Mouse (Mus musculus) embryo, embryonic 11 days (tissue): ENCODE results near the gene Abcg2.
A peak's percentile ranks its signal among the peaks of the same experiment; 100 is the strongest.
"Not testable (repeated sequence)": the region's sequence is repeated elsewhere in the genome, so short reads cannot be mapped to it uniquely, and the experiment has no call there.

ENCODE experiments used
- DNase-seq: peaks from one replicate; pipeline ENCODE4 v3.0.0-alpha.2; 2015

The Abcg2 gene

DNA sequence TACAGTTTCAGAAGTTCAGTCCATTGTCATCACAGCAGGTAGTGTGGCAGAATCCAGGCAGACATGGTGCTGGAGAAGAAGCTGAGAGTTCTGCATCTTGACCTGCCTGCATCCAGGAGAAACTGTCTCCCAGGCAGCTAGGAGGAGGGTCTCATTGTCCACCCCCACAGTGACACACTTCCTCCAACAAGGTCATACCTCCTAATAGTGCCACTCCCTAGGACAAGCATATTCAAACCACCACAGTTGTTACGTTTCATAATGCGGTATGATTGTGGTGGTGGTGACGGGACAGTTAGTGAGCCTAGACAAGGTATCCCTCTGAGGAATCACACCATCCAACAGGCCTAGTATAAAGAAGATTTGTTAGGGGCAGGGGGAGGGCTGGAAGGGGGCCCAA is at the start of gene Abcg2:
Gene Abcg2 (plus strand): TSS at position 301 of the 400 bp plus-strand sequence.
- DNase-seq = not testable (repeated sequence)

GRCm38 (mm10) chr6:58540263-58540662 is 44.1 kb upstream of the Abcg2 start:
- DNase-seq = not testable (repeated sequence)

DNA sequence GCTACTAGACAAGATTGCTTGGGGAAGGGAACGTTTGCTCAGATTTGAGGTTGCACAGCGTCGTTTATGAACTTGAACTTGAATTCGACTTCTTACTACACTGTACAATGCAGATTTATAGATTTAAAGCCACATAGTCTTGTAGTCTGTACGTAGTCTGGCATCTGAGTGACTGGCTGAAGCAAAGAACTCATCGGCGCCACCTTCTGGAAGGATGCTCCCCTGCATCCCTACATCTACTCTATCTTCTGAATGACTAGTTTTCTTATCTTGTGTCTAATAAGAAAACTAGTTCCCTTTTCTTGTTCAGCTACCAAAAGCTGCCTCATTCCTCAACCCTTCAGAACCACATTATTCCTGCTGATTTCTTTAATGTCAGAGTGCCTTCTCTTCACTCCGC is 41.5 kb upstream of the Abcg2 start:
- DNase-seq = peak; percentile 38

DNA sequence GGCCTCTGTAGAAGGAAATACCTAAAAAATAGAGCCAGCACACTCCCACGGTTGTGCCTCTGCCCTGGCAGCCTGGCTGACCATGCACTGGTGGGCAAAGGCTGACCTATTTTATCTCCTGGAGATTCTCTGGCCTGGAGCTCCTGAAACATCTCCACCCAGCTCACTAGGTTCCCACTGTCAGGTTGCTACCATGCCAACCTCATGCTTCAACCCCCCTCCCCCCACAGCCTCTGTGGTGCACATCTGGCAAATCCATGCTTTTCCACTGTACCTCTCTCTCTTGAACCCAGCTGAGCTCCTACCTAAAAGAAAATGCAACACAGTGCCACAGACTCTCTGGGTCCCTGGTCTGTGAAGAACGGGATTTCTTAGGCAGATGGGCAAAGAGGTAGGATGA is 39.4 kb upstream of the Abcg2 start:
- DNase-seq = peak; percentile 23

GRCm38 (mm10) chr6:58546050-58546449 is 38.3 kb upstream of the Abcg2 start:
- DNase-seq = not testable (repeated sequence)

GRCm38 (mm10) chr6:58546816-58547215 is 37.5 kb upstream of the Abcg2 start:
- peak; percentile 65 for DNase-seq

DNA sequence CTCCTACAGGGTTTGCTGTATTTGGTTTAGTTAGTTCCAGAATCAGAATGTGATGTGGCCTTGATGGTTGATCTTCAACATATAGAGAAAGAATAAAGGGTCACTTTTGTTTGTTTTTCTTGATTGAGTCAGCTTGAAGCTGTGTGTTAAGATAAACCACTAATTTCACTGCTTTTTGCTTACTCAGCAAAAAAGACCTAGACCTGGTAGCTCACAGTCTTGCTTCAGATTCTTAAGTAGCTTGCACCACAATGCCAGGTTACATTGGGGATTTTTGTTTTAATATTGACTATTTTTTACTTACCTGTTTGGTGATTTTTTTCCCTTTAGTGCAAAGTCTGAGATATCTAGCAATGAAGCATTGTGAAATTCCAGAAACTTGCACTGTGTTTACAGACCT is 30.5 kb upstream of the Abcg2 start:
- not testable (repeated sequence) for DNase-seq

DNA sequence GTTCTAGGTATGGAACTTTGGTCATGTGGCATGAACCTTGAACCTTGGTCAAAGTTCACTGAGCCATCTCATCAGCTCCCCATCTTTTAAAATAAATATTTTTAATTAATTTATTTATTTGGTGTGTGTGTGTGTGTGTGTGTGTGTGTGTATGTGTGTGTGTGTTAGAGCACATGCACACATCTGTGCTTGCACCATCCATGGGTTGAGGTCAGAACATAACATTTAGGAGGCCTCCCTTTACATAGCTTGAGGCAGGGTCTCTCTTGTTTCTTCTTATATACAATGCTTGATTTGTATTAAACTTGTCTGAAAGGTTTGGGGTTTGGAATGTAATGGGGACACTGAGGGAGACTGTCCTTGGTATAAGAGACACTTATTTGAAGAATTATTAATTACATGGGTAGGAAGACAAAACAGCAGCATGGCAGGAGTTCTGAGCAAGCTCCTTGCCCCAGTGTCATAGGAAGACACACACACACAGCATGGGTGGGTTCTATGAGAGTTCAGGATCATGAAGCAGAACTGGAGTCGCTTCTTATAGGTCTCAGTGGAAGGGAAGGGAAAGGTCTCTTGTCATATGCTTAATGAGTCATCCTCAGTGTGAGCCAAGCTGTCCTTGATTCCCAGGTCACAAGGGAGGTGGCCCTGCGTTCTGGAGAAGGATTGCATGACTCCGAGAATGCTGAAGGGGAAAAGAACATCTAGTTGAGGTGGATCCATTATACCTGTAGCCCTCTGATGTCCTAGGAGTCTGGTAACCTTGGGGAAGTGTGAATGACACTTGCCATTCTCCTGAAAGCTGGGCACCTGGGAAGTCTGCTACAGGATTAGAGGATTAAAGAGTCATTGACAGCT is 9.9 kb downstream of the Abcg2 start:
- DNase-seq = not testable (repeated sequence)

GRCm38 (mm10) chr6:58595639-58596293 is 11.4 kb downstream of the Abcg2 start:
- DNase-seq = peak; percentile 30

DNA sequence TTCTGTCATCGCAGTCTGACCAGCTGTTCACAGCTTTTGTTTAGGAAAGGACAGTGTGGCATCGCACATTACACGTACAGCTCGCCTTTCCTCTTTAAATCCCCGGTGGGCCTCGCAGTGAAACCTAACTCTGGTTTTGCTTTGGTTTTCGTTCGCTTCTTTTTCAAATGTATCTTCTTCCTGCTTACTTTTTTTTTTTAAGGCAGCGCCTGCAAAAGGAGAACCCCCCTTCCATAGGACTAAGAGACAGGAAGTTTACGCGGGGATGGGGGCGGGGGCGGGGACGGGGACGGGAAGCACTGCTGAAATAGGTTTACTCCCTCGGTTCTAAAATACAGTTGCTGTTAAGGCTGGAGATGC is 12.0 kb downstream of the Abcg2 start:
- DNase-seq = peak; percentile 70

- not testable (repeated sequence) for DNase-seq
Observed at GRCm38 (mm10) chr6:58602119-58602518, 17.8 kb downstream of the Abcg2 start.

DNA sequence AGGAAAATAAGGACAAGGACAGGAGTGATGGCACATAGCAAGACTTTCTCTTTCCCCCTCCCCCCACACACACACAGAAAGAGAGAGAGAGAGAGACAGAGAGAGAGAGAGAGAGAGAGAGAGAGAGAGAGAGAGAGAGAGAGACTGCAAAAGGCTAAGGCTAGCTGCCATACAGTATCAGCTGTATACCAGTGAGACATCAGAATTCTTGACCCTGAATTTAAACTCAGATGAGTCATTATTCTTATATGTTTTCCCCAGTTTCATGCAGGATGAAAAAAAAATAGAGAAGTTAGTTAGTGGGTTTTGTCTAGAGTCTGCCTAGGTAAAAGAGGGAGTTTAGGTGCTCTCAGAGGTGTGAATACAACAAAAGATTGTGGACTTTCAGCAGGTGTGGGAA is 18.7 kb downstream of the Abcg2 start:
- DNase-seq = not testable (repeated sequence)

- peak; percentile 28 for DNase-seq
Observed at GRCm38 (mm10) chr6:58603485-58604090, 19.3 kb downstream of the Abcg2 start.

DNA sequence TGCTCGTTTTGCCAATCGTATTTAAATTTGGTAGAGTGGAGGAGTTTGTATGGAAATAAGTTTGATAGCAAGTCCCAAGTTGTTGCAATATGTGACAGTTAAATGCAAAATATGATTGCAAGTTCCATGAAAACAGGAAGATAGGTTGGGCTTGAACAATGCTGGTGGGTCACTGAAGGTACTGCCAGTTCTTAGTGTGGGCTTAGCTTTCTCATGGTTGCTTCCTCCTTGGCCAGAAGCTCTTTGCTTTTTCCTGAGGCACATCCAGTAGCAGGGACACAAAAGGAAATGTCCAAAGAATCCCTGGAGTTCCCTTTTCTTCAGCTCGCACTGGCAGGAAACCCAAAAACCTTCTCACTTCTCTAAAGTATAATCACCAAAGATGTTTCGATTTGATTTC is 22.3 kb downstream of the Abcg2 start:
- no peak for DNase-seq

DNA sequence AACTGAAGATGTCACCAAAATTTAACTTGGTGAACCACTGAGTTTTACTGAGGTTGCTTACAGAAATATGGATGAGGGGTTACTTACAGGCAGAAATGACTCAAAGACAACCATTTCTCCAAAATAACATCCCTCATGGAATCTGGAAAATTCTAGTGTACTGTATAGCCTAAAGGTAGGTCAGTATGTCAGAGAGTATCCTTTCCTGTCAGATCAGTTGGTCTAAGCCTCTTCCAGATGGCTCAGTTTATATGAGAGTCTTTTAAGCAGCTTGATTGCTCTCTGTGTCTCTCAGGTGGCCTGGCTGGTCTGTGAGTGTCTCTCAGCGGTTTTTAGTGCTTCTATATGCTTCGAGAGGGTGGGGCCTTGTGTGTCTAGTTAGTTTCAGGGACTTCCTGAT is 24.1 kb downstream of the Abcg2 start:
- no peak for DNase-seq

DNA sequence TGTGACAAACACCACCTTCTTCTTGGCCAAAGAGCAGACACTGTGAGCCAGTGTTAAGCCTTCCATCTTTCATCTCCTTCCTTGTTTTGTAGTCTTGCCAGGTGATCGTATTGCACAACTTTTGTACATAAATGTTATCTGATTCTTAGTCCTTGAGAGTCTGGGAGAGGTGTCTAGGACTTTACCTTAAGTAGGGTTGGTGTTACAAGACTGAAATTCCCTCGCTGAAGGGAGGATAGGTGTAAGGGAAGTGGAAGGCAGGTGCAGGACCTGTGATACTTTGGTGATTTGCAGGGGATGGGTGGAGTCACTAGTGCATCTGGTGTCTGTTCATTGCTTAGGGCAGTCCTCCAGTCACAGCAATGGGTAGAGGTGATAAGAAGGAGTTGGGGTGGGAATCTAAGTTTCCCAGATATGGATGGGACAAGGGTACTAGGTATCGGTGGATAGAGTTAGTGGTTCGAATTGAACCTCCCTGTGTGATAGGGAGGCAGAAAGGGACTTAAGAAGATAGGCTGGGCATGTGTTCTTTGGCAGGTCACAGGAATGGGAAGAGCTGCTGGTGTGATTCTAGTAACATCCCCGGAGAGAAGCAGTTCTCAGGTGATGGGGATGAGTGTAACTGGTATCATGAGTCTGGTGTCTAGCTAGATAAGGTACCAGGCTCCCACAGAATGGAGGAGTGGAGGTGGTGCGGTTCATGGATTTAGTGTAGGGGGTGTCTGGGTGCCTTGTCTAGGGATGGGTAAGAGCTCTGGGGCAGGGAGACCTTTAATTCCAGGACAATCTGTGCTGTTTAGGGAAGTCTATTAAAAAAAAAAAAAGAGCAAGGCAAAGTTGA is 25.8 kb downstream of the Abcg2 start:
- DNase-seq = no peak

GRCm38 (mm10) chr6:58610760-58611654 is 26.7 kb downstream of the Abcg2 start:
- no peak for DNase-seq

- no peak for DNase-seq
Observed at GRCm38 (mm10) chr6:58624126-58624525, 39.8 kb downstream of the Abcg2 start.

- no peak for DNase-seq
Observed at GRCm38 (mm10) chr6:58629238-58629637, 44.9 kb downstream of the Abcg2 start.

- DNase-seq = no peak
Observed at GRCm38 (mm10) chr6:58632419-58632818, 48.1 kb downstream of the Abcg2 start.

DNA sequence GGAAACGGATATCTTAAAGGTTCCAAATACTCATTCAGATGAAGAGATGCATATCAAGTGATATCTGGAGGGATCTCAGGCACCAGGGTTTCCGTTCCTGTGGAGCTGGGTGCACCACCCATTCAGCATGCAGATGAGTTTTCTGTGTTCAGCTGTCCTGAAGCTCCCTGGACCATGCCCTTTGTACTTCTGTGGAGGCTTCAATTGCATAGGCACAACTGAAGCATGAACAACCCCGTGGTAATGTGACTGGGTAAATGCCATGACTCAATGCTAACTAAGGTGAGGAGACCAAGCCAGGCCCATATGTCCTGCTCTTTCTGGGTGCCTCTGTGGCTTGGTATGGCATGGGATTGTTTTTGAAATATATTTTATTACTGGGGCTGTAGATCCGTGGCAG is 49.4 kb downstream of the Abcg2 start:
- DNase-seq = no peak

DNA sequence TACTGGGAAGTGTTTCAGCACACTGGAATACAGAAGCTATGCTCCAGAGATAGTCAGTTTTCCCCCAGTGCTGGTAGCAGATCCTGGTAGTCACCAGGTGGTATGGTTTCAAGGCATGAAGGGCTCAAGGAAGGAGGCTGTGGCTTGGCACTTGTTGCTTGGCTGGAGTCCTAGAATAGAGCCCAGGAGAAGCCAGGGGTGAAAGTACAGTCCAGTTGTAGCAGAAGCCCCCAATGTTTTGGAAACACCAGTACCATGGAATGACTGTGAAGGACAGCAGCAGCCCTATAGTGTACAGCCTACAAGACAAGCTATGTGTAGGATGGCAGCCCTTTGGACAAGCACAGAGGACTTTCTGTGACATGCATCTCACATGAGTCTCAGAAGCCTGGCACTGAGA is 54.2 kb downstream of the Abcg2 start:
- no peak for DNase-seq
